ENCODE assay signal across 25 mouse cellular contexts in the genomic region with DNA sequence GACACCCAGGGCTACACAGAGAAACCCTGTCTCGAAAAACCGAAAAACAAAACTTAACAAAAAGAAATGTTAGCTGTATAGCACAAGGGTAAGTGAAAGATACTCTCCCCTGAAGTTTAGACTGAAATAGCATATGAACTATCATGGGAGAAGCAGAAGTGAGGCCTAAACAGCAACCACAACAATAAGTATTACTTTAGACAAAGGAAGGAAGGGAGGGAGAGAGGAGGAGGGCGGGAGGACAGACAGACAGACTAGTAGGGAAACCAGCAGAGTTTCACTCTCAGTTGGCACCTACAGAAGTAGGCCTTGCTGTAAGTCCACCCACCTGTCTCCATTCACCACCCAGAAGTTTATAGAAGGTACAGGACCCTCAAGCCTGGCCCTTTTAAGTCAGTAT. TPM values are rescaled to one million over a fixed set of nuclear protein-coding genes. Genes with fewer than 3 reads are reported as not detected.
A peak's percentile ranks its signal among the peaks of the same experiment; 100 is the strongest.
DNase-seq lines count a peak whose midpoint lies in the region; ATAC-seq and TF ChIP-seq lines count a peak whose summit lies in the region.
"Had no signal": no experiment of that assay in that cellular context is flagged by ENCODE, and none has a peak within 500 bp of the region (broad histone marks: within the 10 kb centered on the region; RNA-seq: fewer than 3 reads in every experiment).

No protein-coding gene starts in this region.

- no peak overlapping the region for H3K4me2 ChIP-seq in lung, embryonic 14.5 days
- H3K4me2 ChIP-seq: embryonic facial prominence, embryonic 15.5 days; hindbrain, embryonic 14.5 days; intestine, embryonic 15.5 days; limb, embryonic 13.5 days; midbrain, embryonic 15.5 days had no signal

- no peak overlapping the region for H3K4me3 ChIP-seq in lung, embryonic 14.5 days (ENCODE audit: low read depth, low read length)
- H3K4me3 ChIP-seq in lung, adult 2 months (replicated peaks; ENCODE audit: extremely low read depth, low read depth, low read length): no peak overlapping the region
- peak overlapping the region; percentile 80 for H3K4me3 ChIP-seq in megakaryocyte, embryonic 14.5 days (replicated peaks)
- H3K4me3 ChIP-seq: embryonic facial prominence, embryonic 15.5 days; heart, adult 2 months; intestine, embryonic 15.5 days; layer of hippocampus, adult 2 months; limb, embryonic 13.5 days; midbrain, embryonic 15.5 days; myocyte had no signal

- H3K27me3 ChIP-seq in lung, embryonic 14.5 days (ENCODE audit: insufficient read depth, low read length): no peaks in the 10 kb centered on the region
- H3K27me3 ChIP-seq in megakaryocyte, embryonic 14.5 days (replicated peaks): no peaks in the 10 kb centered on the region
- H3K27me3 ChIP-seq: embryonic facial prominence, embryonic 15.5 days; intestine, embryonic 15.5 days; limb, embryonic 13.5 days; midbrain, embryonic 15.5 days had no signal

- no peak for TF ChIP-seq POLR2A in lung, adult 2 months (IDR thresholded peaks at IDR 0.05; ENCODE audit: borderline replicate concordance, extremely low read depth, low read depth, low read length)

- no peak for TF ChIP-seq CTCF in lung, embryonic 14.5 days (IDR thresholded peaks at IDR 0.05; ENCODE audit: low read depth)
- no peak for TF ChIP-seq CTCF in lung, adult 2 months (IDR thresholded peaks at IDR 0.05; ENCODE audit: insufficient read depth, low read length)

- intact Hi-C loops in left cerebral cortex, postnatal 14 days (cut with DNase I): no loop called here

- peaks cover 13% of the 10 kb centered on the region for H3K4me1 ChIP-seq in lung, embryonic 14.5 days (ENCODE audit: insufficient read depth)
- peaks cover 28% of the 10 kb centered on the region for H3K4me1 ChIP-seq in lung, adult 2 months (ENCODE audit: control insufficient read depth, insufficient read depth, low read length)
- H3K4me1 ChIP-seq in megakaryocyte, embryonic 14.5 days: peaks cover 96% of the 10 kb centered on the region

- no peaks in the 10 kb centered on the region for H3K9me3 ChIP-seq in lung, embryonic 14.5 days (ENCODE audit: low read depth, low read length)
- H3K9me3 ChIP-seq in megakaryocyte, embryonic 14.5 days: no peaks in the 10 kb centered on the region
- H3K9me3 ChIP-seq: embryonic facial prominence, embryonic 15.5 days; intestine, embryonic 15.5 days; limb, embryonic 13.5 days; midbrain, embryonic 15.5 days had no signal

- peak overlapping the region; percentile 14; the same call in 1 of the 2 replicates for H3K27ac ChIP-seq in lung, embryonic 14.5 days (ENCODE audit: low read depth)
- H3K27ac ChIP-seq: embryonic facial prominence, embryonic 15.5 days; heart, adult 2 months; hindbrain, embryonic 14.5 days; intestine, embryonic 15.5 days; layer of hippocampus, adult 2 months; limb, embryonic 13.5 days; liver, embryonic 14.5 days; midbrain, embryonic 15.5 days had no signal

- 89% methylated on average over 3 of the region's 3 CpGs for WGBS in lung, embryonic 14.5 days
- WGBS in lung, adult 2 months: 64% methylated on average over 3 of the region's 3 CpGs

- no peak for ATAC-seq in lung, embryonic 14.5 days (ENCODE audit: insufficient read depth)
- ATAC-seq: activated CD4-positive, CD25-positive, alpha-beta regulatory T cell, adult 4 months; forebrain, embryonic 14.5 days; intestine, embryonic 15.5 days; midbrain, embryonic 15.5 days had no signal

- H3K36me3 ChIP-seq in lung, embryonic 14.5 days (ENCODE audit: insufficient read depth): no peaks in the 10 kb centered on the region
- H3K36me3 ChIP-seq in megakaryocyte, embryonic 14.5 days (replicated peaks; ENCODE audit: low read length): peaks cover 10% of the 10 kb centered on the region
- H3K36me3 ChIP-seq: embryonic facial prominence, embryonic 15.5 days; intestine, embryonic 15.5 days; limb, embryonic 13.5 days; midbrain, embryonic 15.5 days had no signal

- no peak for DNase-seq in lung, embryonic 14.5 days
- DNase-seq in lung, adult 2 months: no peak
- DNase-seq in brain, adult 2 months (ENCODE audit: low read depth, low spot score): peak; percentile 24
- DNase-seq in left cerebral cortex, adult 9 months (ENCODE audit: low spot score in 2 of 2): no peak
- no peak for DNase-seq in left cerebral cortex, postnatal 14 days (ENCODE audit: low spot score in 2 of 2)
- no peak for DNase-seq in layer of hippocampus, adult 18-20 months (ENCODE audit: low spot score in 2 of 2)
- DNase-seq: adrenal gland, adult 8-10 months; cerebellum, adult 9-10 months; gastrocnemius, postnatal 10 days; heart, adult 2 months; kidney, adult 8-10 months; kidney, postnatal 14 days; layer of hippocampus, postnatal 36 days; thymus, postnatal 14 days had no signal

- no peak overlapping the region for H3K9ac ChIP-seq in lung, embryonic 14.5 days
- H3K9ac ChIP-seq: embryonic facial prominence, embryonic 15.5 days; hindbrain, embryonic 14.5 days; intestine, embryonic 15.5 days; limb, embryonic 13.5 days; liver, embryonic 14.5 days; midbrain, embryonic 15.5 days had no signal

RNA-seq across cellular contexts. Expression of gene Setd3, which starts 8.6 kb away (rescaled TPM):
- polyA plus RNA-seq in lung, embryonic 14.5 days (2014; fragmentation: Nextera tagmentation; extraction: Ambion mirVana): 68.8 and 69.6 TPM in 2 replicates
- polyA plus RNA-seq in lung, adult 2 months (2012; rRNA removed): 19.8 and 28.4 TPM in 2 replicates
- 1.8 and 9.7 TPM in 2 replicates for polyA plus RNA-seq in megakaryocyte, embryonic 14.5 days (2012; ENCODE audit: insufficient read depth, low replicate concordance)
- total RNA-seq in left cerebral cortex, postnatal 14 days (2021): 100 to 1,000 TPM; 123 to 127 TPM
- 100 to 1,000 TPM; 155 to 162 TPM for total RNA-seq in layer of hippocampus, adult 18-20 months (2021)

RNA-seq across cellular contexts. Expression of gene Ccnk, which starts 8.9 kb away (rescaled TPM):
- 4.9 and 5.3 TPM in 2 replicates for polyA plus RNA-seq in lung, embryonic 14.5 days (2014; fragmentation: Nextera tagmentation; extraction: Ambion mirVana)
- polyA plus RNA-seq in lung, adult 2 months (2012; rRNA removed): 11.1 and 15.8 TPM in 2 replicates
- 98.5 and 113 TPM in 2 replicates for polyA plus RNA-seq in megakaryocyte, embryonic 14.5 days (2012; ENCODE audit: insufficient read depth, low replicate concordance)
- 10 to 100 TPM; 32.4 TPM for total RNA-seq in left cerebral cortex, postnatal 14 days (2021)
- total RNA-seq in layer of hippocampus, adult 18-20 months (2021): 10 to 100 TPM; 31.6 to 34.3 TPM
